Mouse (Mus musculus) midbrain, postnatal 0 days (tissue): ENCODE data around the gene Faap20. TPM values are rescaled to one million over a fixed set of nuclear protein-coding genes. Genes with fewer than 3 reads are reported as not detected.
"Not testable (repeated sequence)": the region's sequence is repeated elsewhere in the genome, so short reads cannot be mapped to it uniquely, and the experiment has no call there.

Source experiments
- ATAC-seq: fragments of 200-750 bp; cut with Nextera tagmentation; 2 replicates; pipeline ENCODE4 v1.8.0; 2017; ENCODE audit warnings: moderate number of reproducible peaks, mild to moderate bottlenecking, moderate TSS enrichment, moderate library complexity; ENCODE audit not compliant: low FRiP score
- DNase-seq: peaks from one replicate; pipeline ENCODE4 v3.0.0-alpha.2; 2015; ENCODE audit warnings: low spot score
- H3K27ac ChIP-seq: fragments of 300-500 bp; sonication (generic); 2 replicates; pipeline ENCODE4 v1.5.1; 2014; ENCODE audit warnings: low read depth, mild to moderate bottlenecking, low read length, mixed read lengths
- H3K27me3 ChIP-seq: fragments of 300-500 bp; sonication (generic); 2 replicates; pipeline ENCODE4 v1.6.1; 2014; ENCODE audit warnings: low read length, control low read depth, mixed read lengths; ENCODE audit not compliant: insufficient read depth
- H3K36me3 ChIP-seq: fragments of 300-500 bp; sonication (generic); 2 replicates; pipeline ENCODE4 v1.6.1; 2014; ENCODE audit warnings: low read length, control low read depth, mixed read lengths; ENCODE audit not compliant: insufficient read depth
- H3K4me1 ChIP-seq: fragments of 300-500 bp; sonication (generic); 2 replicates; pipeline ENCODE4 v1.6.1; 2014; ENCODE audit warnings: mild to moderate bottlenecking, control low read depth, antibody characterized with exemption, low read length, mixed read lengths; ENCODE audit not compliant: insufficient read depth
- H3K4me2 ChIP-seq: fragments of 300-500 bp; sonication (generic); 2 replicates; pipeline ENCODE4 v1.6.1; 2014; ENCODE audit warnings: low read depth, mild to moderate bottlenecking, low read length, mixed read lengths; ENCODE audit not compliant: poor library complexity, severe bottlenecking
- H3K4me3 ChIP-seq: fragments of 300-500 bp; sonication (generic); 2 replicates; pipeline ENCODE4 v1.5.1; 2014; ENCODE audit warnings: low read depth, mild to moderate bottlenecking, low read length, moderate library complexity
- H3K9ac ChIP-seq: fragments of 300-500 bp; sonication (generic); replicated peaks from 2 replicates; pipeline ENCODE4 v1.6.1; 2014; ENCODE audit warnings: mild to moderate bottlenecking, low read length, moderate library complexity, mixed read lengths; ENCODE audit not compliant: poor library complexity, severe bottlenecking
- H3K9me3 ChIP-seq: fragments of 300-500 bp; sonication (generic); 2 replicates; pipeline ENCODE4 v1.6.1; 2016; ENCODE audit warnings: low read length, control low read depth
- CTCF ChIP-seq: IDR thresholded peaks from 2 replicates; pipeline ENCODE4 v1.5.1; 2016; ENCODE audit warnings: antibody characterized with exemption, mild to moderate bottlenecking
- WGBS: fragments of 180-500 bp; shearing (Covaris S2); extraction: QIAGEN DNeasy Blood & Tissue Kit; methylation state at CpG from one replicate; pipeline ENCODE4 v1.1.7; 2014; 5-methylcytosine and 5-hydroxymethylcytosine counted together
- polyA plus RNA-seq: library from polyadenylated mRNA; unstranded; fragments of >200 nt; fragmentation: Nextera tagmentation; extraction: Ambion mirVana; gene quantifications from 2 replicates; pipeline ENCODE4 v1.2.1, GENCODE M21; 2015
- total RNA-seq: library from RNA; depleted of rRNA; stranded (reverse); fragments of >200 nt; gene quantifications from 2 replicates; pipeline ENCODE4 v1.2.3, GENCODE M21; 2014

The Faap20 gene
- total and polyA plus RNA-seq, 2 experiments from 2014 or later: 48.7 to 56.6 TPM

DNA sequence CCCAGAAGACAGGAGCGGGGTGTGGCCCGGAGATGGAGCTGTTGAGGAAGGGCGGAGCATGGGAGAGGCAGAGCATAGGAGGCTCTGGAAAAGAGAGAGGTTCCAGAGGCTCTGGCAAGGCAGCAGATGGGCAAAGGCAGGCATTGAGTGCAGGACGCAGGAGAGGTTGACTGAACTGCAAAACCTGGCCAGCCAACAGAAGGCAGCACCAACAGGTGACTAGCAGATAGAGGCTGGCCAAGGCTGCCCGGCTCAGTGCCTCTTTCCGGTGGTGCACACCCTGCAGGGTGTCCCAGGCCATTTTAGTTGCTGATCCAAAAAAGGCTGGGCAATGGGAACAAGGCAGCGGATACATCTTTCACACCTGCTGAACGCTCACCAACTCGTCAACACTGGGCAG, 7.8 kb upstream of the Faap20 start:
- H3K4me1 ChIP-seq: no peaks in the 10 kb centered on the region
- DNase-seq (no peak), ATAC-seq (no peak)
- H3K27ac ChIP-seq: no peak overlapping the region
- no peak for TF ChIP-seq CTCF
- no peak overlapping the region for H3K4me2 ChIP-seq
- 83% methylated on average over 9 of the region's 9 CpGs for WGBS
- no peak overlapping the region for H3K4me3 ChIP-seq
- no peak overlapping the region for H3K9ac ChIP-seq
- H3K36me3 ChIP-seq: no peaks in the 10 kb centered on the region
- no peaks in the 10 kb centered on the region for H3K27me3 ChIP-seq
- no peaks in the 10 kb centered on the region for H3K9me3 ChIP-seq

DNA sequence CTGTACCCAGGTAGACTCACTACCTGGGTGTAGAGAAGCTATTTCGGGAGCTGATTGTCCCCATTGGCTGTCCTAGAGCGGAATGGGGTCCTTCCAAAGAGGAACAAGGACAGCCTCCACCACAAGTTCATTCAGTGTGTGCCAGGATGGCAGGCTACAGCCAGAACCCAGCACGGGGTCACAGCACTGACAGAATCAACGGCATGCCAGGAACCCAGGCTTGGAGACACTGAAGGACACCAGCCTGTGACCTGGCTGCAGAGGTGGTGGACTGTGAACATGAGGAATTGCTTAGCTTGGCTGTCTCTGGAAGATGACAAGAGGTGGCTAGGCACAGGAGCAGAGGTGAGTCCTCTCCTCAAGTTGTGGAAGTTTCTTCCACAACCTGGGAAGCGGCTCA, 7.3 kb upstream of the Faap20 start:
- no peak overlapping the region for H3K9ac ChIP-seq
- ATAC-seq (no peak), DNase-seq (no peak)
- no peaks in the 10 kb centered on the region for H3K4me1 ChIP-seq
- H3K27me3 ChIP-seq: no peaks in the 10 kb centered on the region
- 91% methylated on average over 5 of the region's 5 CpGs for WGBS
- H3K36me3 ChIP-seq: no peaks in the 10 kb centered on the region
- no peak overlapping the region for H3K4me3 ChIP-seq
- TF ChIP-seq CTCF: no peak
- no peak overlapping the region for H3K4me2 ChIP-seq
- H3K9me3 ChIP-seq: no peaks in the 10 kb centered on the region
- no peak overlapping the region for H3K27ac ChIP-seq

DNA sequence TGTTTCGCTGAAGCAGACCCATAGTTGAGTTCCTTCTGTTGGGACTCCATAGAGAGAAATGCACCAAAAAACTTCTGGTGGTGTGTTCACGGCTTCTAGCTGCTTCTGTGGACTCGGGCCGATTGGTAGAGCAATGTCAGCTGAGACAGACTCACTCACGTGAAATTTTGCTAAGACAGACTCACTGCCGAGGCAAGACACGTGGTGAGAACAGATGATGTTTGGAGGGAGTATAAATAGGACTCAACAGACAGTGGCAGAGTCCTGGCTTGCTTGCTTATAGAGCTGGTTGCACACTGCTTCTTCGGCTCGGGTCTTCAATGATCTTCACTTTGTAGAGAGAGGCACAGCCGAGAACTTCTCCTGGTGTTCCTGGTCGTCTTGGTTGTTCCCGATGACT, 6.4 kb upstream of the Faap20 start:
- Histone ChIP-seq H3K27me3 (no peaks in the 10 kb centered on the region), H3K9ac (no peak overlapping the region), H3K4me1 (no peaks in the 10 kb centered on the region), H3K9me3 (no peaks in the 10 kb centered on the region), H3K27ac (no peak overlapping the region), H3K36me3 (no peaks in the 10 kb centered on the region), H3K4me2 (no peak overlapping the region), H3K4me3 (no peak overlapping the region)
- DNase-seq (no peak), ATAC-seq (no peak)
- 85% methylated on average over 12 of the region's 12 CpGs for WGBS
- no peak for TF ChIP-seq CTCF

DNA sequence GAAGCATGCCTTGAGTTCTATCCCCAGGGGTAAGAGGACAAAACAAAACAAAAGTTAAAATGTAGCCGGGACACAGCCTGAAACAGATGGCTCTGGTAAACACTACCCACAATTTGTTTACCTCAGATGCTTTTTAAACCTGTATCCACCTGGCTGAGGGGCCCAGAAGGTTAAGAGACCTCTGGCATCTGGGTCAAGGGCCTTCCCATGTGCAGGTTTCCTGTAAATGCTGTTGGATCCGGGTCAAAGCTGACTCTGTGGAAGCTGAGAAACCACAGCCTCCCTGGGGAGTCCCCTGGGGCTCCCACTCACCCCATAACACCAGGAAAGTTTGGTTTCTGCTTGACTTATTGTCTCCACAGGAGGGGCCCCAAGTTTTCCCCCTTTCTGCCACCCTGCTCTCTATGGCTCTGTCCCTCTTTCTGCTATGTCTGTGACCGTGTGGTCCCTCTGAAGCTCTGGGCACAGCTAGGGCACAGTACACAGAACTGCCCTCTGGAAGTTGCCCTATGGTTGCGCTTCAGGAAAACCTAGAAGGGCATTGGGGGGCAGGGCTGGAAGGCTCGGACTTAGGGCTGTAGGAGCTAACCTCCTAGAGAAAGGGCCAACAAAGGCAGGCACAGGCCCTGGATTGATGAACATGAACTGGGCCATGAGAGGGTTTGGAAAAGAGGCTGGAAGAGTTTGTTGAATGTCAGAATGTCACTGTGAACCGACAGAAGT, 3.7 kb upstream of the Faap20 start:
- ATAC-seq: no peak
- Histone ChIP-seq H3K9ac (no peak overlapping the region), H3K27ac (no peak overlapping the region), H3K4me3 (no peak overlapping the region), H3K27me3 (no peaks in the 10 kb centered on the region), H3K9me3 (no peaks in the 10 kb centered on the region), H3K4me1 (no peaks in the 10 kb centered on the region), H3K36me3 (no peaks in the 10 kb centered on the region), H3K4me2 (no peak overlapping the region)
- WGBS: 67% methylated on average over 6 of the region's 6 CpGs
- DNase-seq: no peak
- no peak for TF ChIP-seq CTCF

DNA sequence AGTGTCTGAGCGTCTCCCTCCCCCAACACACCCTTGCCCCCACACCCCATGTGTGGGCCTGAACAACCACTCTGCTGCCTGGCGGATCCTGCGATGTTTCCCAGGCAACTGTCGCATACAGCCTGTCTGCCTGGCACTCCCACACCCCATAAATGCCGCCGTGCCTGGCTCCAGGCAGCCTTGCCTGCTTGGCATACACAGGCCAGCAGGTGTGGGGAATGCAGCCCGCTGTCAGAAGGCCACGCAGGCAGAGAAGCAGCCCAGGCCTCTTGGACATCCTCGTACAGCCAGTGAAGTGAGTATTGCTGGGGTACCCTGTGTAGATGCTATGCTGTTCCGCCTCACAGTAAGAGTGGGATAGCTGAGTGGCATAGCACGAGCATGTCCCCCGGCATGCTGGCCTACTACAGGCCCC, 2.9 kb upstream of the Faap20 start:
- no peak for TF ChIP-seq CTCF
- Histone ChIP-seq H3K4me3 (no peak overlapping the region), H3K36me3 (no peaks in the 10 kb centered on the region), H3K27me3 (no peaks in the 10 kb centered on the region), H3K4me1 (peaks cover 3% of the 10 kb centered on the region; the same call in 1 of the 2 replicates), H3K9ac (no peak overlapping the region), H3K4me2 (no peak overlapping the region), H3K27ac (no peak overlapping the region), H3K9me3 (no peaks in the 10 kb centered on the region)
- WGBS: 72% methylated on average over 12 of the region's 12 CpGs
- ATAC-seq: no peak; the same call in 1 of the 2 replicates
- peak; percentile 67 for DNase-seq

DNA sequence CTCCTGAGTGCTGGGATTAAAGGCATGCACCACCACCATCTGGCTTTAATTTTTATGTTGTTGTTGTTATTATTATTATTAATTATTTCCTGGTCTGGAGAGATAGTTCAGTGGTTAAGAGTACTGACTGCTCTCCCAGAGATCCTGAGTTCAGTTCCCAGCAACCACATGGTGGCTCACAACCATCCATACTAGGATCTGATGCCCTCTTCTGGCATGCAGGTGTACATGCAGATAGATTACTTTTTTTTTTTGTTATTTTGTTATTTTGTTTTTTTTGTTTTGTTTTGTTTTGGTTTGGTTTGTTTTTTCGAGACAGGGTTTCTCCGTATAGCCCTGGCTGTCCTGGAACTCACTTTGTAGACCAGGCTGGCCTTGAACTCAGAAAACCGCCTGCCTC, 1.5 kb upstream of the Faap20 start:
- H3K4me2 ChIP-seq, H3K27me3 ChIP-seq, H3K27ac ChIP-seq, H3K9ac ChIP-seq, H3K9me3 ChIP-seq, ATAC-seq, H3K36me3 ChIP-seq, H3K4me1 ChIP-seq, H3K4me3 ChIP-seq, DNase-seq: not testable (repeated sequence)
- WGBS: 85% methylated on average over 3 of the region's 3 CpGs
- peak; percentile 51; the same call in 1 of the 2 replicates for TF ChIP-seq CTCF
